Mouse (Mus musculus) cerebellum, adult 2 months (tissue): Measurements from ENCODE around the gene Nkx2-4.

Source experiments
- CTCF ChIP-seq: fragments of 200-500 bp; IDR thresholded peaks from 2 replicates; pipeline ENCODE4 v1.5.1; 2011; ENCODE audit warnings: low read depth, mild to moderate bottlenecking, control low read depth, low read length, moderate library complexity, borderline replicate concordance; ENCODE audit not compliant: insufficient read depth
- POLR2A ChIP-seq: fragments of 200-500 bp; IDR thresholded peaks from 2 replicates; pipeline ENCODE4 v1.6.1; 2011; ENCODE audit warnings: low read length, control low read depth, borderline replicate concordance; ENCODE audit not compliant: insufficient read depth

- no peak for TF ChIP-seq POLR2A
- TF ChIP-seq CTCF = no peak
Measured at GRCm38 (mm10) chr2:147074399-147074798, 10.8 kb downstream of the Nkx2-4 start.
